Mouse (Mus musculus): ENCODE results near the gene Gmip. TPM values are rescaled to one million over a fixed set of nuclear protein-coding genes. Genes with fewer than 3 reads are reported as not detected.

Gmip gene
- 542 and 837 TPM in 2 replicates for total RNA-seq (2023)

DNA sequence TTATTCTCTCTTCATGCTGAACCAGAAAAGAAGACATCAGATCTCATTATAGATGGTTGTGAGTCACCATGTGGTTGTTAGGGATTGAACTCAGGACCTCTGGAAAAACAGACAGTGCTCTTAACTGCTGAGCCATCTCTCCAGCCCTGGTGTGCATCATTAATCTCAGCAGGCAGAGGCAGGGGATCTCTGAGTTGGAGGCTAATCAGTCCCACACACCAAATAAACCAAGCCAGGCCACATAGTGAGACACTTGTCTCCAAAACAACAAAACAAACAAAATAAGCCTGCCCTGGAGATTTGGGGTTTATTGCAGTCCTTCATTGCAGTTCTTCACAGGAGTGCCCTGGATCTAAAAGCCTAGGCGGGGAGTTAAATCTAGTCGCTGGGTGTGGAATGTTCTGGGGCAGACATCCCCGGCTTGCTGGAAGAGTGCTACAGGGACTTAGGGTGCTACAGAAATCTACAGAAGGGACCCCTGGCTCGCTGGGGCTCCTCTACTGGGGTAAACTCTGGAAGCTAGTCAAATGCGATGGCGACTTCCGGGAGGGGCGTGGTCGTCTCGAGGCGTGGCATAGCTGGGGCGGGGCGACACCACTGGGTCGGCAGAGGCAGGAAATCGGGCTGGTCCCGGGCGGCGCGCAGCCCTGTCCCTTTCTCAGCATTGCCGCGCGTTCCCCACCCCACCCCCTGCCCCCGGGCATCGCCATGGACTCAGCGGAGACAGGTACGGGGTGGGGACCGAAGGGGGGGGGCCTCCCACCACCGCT, at the start of gene Gmip:
Gmip (plus strand) TSS at position 586 of the 770 bp plus-strand sequence.

DNA sequence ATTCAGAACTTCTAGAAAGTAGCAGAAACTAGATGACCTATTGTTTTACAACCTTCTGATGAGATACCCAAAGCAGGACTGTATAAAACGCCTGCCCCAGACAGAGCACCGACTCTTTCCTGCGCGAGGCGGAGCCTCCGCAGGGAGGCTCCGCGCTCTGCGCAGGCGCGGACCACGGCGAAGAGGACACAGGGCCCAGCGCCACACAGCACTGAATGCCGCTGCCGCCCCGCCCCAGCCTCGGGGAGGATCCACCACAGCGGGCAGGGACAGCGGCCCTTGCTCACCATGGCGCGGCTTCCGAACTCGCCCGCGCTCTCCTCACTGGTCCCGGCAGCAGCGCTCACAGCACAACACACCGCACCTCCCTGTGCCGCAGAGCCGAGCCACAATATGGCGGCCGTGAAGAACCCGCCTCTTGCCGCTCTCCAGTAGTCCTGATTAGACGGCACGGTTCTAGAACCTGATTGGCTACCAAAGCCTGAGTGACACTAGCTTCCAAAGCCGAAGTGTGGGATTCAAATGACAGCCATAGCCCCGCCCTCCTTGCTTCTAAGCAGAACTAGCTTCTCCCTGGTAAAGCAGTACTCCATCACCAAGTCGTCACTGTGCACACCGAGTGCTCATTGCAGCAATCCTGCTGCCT, 33.9 kb upstream of the Gmip start, which contains the start of gene Gm20422:
Gm20422 (minus strand) TSS at position 384 of the 646 bp plus-strand sequence.

DNA sequence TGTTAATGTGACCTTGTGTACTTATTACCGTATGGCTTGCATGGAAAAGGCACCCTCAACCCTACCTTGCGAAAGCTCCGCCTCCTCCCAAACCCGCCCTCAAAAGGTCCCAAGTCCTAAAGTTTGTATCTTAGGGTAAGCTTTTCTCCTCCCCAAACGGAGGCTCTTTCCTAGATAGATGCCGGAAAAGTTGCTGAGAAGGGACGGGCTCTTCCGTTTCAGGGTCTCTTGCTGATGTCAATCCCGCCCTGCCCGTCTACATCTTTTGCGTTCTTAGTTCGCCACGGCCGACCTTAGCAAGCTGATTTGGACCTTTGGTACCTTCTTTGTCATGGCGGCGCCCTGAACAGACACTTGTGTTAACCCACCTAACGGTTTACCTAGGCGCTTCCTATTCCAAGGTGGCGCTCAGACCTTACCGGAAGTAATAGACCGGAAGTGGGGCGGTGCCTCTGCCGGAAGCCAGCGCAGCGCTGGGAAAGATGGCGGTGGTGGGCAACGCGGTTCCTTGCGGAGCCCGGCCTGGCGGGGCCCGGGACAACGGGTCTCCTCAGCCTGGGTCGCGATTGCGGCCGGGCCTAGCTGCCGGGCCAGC, 17.6 kb upstream of the Gmip start, which contains the start of the genes Atp13a1 and Zfp866:
Atp13a1 (plus strand) TSS at position 391 of the 595 bp plus-strand sequence.
Zfp866 (minus strand) TSS at position 406 of the 595 bp plus-strand sequence.

DNA sequence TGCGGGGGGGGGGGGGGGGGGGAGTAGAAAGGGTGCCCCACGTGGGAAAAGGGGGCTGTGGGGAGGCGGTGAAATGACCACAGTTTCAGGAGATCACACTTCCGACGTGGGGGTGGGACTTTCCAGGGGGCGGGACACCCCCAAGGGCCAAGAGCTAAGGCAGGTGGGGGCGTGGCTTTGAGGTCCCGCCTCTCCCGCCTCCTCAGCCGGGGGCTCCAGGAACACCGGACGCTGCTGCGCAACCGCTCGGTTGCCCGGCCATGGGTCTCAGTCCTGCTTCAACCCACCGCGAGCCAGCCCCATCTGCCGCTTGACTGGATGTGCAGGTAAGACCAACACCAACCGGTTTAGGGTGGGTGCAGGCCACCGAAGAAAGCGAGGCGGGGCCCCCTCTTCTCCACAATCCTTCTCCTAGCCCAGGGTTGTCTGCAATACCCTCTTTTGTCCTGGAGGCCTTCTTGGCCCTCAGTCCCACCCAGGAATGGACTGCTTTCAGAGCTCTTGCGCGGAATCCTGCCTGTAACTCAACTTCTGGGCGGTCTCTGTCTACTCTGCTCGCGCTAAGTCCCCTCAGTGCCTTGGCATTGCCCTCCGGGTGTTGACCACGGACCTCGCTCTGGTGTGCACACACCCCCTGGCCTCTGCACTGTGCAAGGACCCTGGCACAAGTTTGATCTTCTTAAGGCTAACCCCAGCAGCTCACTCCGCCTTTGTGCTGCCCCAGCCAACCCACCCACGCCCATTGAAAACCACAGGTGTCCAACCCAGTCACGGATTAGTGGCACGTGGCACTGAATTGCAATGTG, 14.1 kb downstream of the Gmip start, which contains the start of gene Lpar2:
Lpar2 (plus strand) TSS at position 44 of the 806 bp plus-strand sequence.

DNA sequence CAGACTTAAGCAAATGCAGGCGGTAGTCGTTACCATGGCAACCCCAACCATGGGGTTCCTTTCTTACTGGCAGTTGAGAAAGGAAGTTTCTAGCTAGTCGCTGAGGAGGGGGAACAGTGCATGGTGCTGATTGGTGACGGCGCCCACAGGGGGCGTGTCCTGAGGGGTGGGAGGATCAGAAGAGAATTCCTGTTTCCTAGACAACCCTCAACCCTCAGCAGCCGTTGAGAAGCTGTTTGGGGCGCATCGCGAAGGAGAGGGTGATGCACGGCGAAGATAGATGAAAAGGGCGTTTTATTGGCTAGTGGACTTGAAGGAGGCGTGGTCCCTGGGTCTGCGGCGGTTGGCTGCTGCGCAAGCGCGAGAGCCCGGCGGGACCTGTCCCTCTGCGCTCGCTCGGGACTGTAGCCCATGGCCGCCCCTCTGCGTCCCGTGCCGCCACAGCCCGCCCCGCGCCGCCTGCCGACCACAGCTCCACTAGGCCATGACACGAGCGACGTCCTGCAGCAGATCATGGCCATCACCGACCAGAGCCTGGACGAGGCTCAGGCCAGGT, 23.9 kb downstream of the Gmip start, which contains the start of gene Pbx4:
Pbx4 (plus strand) TSS at position 194 of the 556 bp plus-strand sequence.

Other genes starting within 250 kb of the Gmip start
- gene Zfp868, start 183.1 kb upstream of the Gmip start, total RNA-seq (2023): 43.0 and 61.8 TPM in 2 replicates
- gene Zfp964, start 154.2 kb upstream of the Gmip start, total RNA-seq (2023): not detected in 2 replicates
- 35.8 and 46.9 TPM in 2 replicates for gene Zfp869, start 98.0 kb upstream of the Gmip start, total RNA-seq (2023)
- gene Zfp963, start 58.7 kb upstream of the Gmip start, total RNA-seq (2023): 1.0 and 2.1 TPM in 2 replicates
- 0.75 and 2.0 TPM in 2 replicates for gene Gm20422, start 33.8 kb upstream of the Gmip start, total RNA-seq (2023)
- 25.5 and 29.7 TPM in 2 replicates for gene Atp13a1, start 17.5 kb upstream of the Gmip start, total RNA-seq (2023)
- gene Zfp866, start 17.5 kb upstream of the Gmip start, total RNA-seq (2023): 16.2 and 22.4 TPM in 2 replicates
- gene Lpar2, start 13.8 kb downstream of the Gmip start, total RNA-seq (2023): 4.9 and 7.8 TPM in 2 replicates
- 0.50 and 1.5 TPM in 2 replicates for gene Pbx4, start 23.8 kb downstream of the Gmip start, total RNA-seq (2023)
- gene Cilp2, start 79.0 kb downstream of the Gmip start, total RNA-seq (2023): not detected in 2 replicates
- gene Tssk6, start 93.5 kb downstream of the Gmip start, total RNA-seq (2023): 0.79 and 1.6 TPM in 2 replicates
- gene Ndufa13, start 93.9 kb downstream of the Gmip start, total RNA-seq (2023): 51.7 and 65.8 TPM in 2 replicates
- not detected in 2 replicates for gene Yjefn3, start 94.0 kb downstream of the Gmip start, total RNA-seq (2023)
- gene Gatad2a, start 187.7 kb downstream of the Gmip start, total RNA-seq (2023): 63.0 and 64.7 TPM in 2 replicates
- gene Mau2, start 234.1 kb downstream of the Gmip start, total RNA-seq (2023): 87.4 and 122 TPM in 2 replicates
- gene Sugp1, start 234.1 kb downstream of the Gmip start, total RNA-seq (2023): 28.8 and 31.6 TPM in 2 replicates

Data from neutrophil, adult 65 days (primary cell).